14 mouse cellular contexts compared by ENCODE assay signal in the genomic region with DNA sequence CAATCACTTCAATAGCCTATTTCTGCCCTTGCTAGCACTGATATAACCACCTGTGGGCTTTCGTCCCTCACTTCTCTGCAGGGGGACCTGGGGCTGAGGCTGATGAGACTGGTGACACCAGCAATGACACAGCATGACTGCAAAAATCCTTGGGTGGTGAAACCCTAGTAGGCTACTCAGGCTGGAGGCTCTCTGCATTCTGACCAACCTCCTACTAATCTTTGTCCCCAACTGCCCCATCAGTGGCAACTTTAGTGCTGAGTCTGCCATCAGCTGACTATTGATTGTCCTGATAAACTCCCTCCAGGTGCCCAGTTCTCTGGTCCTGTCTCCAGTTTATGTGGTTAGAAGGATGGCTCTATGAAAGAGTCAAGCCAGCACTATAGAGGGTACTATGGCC. TPM values are rescaled to one million over a fixed set of nuclear protein-coding genes. Genes with fewer than 3 reads are reported as not detected.
DNase-seq lines count a peak whose midpoint lies in the region; ATAC-seq lines count a peak whose summit lies in the region.
"Had no signal": no experiment of that assay in that cellular context is flagged by ENCODE, and none has a peak within 500 bp of the region (broad histone marks: within the 10 kb centered on the region; RNA-seq: fewer than 3 reads in every experiment).

No protein-coding gene starts in this region.

- WGBS in heart, embryonic 14.5 days: 71% methylated on average over 1 of the region's 1 CpGs
- 77% methylated on average over 1 of the region's 1 CpGs for WGBS in embryonic facial prominence, embryonic 15.5 days
- 59% methylated on average over 1 of the region's 1 CpGs for WGBS in liver, embryonic 11.5 days

- peak overlapping the region; percentile 12 to 97 for H3K27ac ChIP-seq in heart, embryonic 14.5 days (replicated peaks in 1 of 2; ENCODE audit: control insufficient read depth in 1 of 2, insufficient read depth in 1 of 2, low read depth in 2 of 2, low read length in 2 of 2)
- peak overlapping the region; percentile 94 for H3K27ac ChIP-seq in embryonic facial prominence, embryonic 15.5 days (replicated peaks)
- H3K27ac ChIP-seq in liver, embryonic 11.5 days (ENCODE audit: low read depth, low read length): no peak overlapping the region
- H3K27ac ChIP-seq: hindbrain, embryonic 10.5 days; kidney, postnatal 0 days; macrophage had no signal

- intact Hi-C loops in heart, postnatal 25 days (cut with DNase I): no loop called here

- no peaks in the 10 kb centered on the region for H3K27me3 ChIP-seq in heart, embryonic 14.5 days (ENCODE audit: control insufficient read depth, insufficient read depth, low read length)
- H3K27me3 ChIP-seq in embryonic facial prominence, embryonic 15.5 days: no peaks in the 10 kb centered on the region
- no peaks in the 10 kb centered on the region for H3K27me3 ChIP-seq in liver, embryonic 11.5 days (replicated peaks; ENCODE audit: control insufficient read depth, insufficient read depth, low read length)

- no peak overlapping the region for H3K4me2 ChIP-seq in heart, embryonic 14.5 days (ENCODE audit: low read length)
- no peak overlapping the region for H3K4me2 ChIP-seq in embryonic facial prominence, embryonic 15.5 days (replicated peaks)
- H3K4me2 ChIP-seq in liver, embryonic 11.5 days: no peak overlapping the region

- peaks cover 65% of the 10 kb centered on the region for H3K36me3 ChIP-seq in heart, embryonic 14.5 days (ENCODE audit: control insufficient read depth, insufficient read depth, low read length)
- peaks cover 14% of the 10 kb centered on the region; the same call in 1 of the 2 replicates for H3K36me3 ChIP-seq in embryonic facial prominence, embryonic 15.5 days
- peaks cover 15% of the 10 kb centered on the region for H3K36me3 ChIP-seq in liver, embryonic 11.5 days (ENCODE audit: control insufficient read depth, insufficient read depth, low read length)

- H3K9ac ChIP-seq in heart, embryonic 14.5 days (ENCODE audit: low read length): peak overlapping the region; percentile 55; the same call in 1 of the 2 replicates
- H3K9ac ChIP-seq in embryonic facial prominence, embryonic 15.5 days: no peak overlapping the region
- H3K9ac ChIP-seq in liver, embryonic 11.5 days (ENCODE audit: low read depth, low read length): no peak overlapping the region

- no peak overlapping the region for H3K4me3 ChIP-seq in heart, embryonic 14.5 days (ENCODE audit: control insufficient read depth in 1 of 2, insufficient read depth in 1 of 2, low read depth in 1 of 2, low read length in 2 of 2)
- no peak overlapping the region for H3K4me3 ChIP-seq in embryonic facial prominence, embryonic 15.5 days (replicated peaks)
- H3K4me3 ChIP-seq in liver, embryonic 11.5 days (ENCODE audit: low read depth, low read length): no peak overlapping the region
- H3K4me3 ChIP-seq: hindbrain, embryonic 10.5 days had no signal

- no peak for ATAC-seq in heart, embryonic 14.5 days (ENCODE audit: insufficient number of reproducible peaks, insufficient read depth, low FRiP score, low read depth)
- ATAC-seq in embryonic facial prominence, embryonic 15.5 days (ENCODE audit: insufficient number of reproducible peaks, low FRiP score, low TSS enrichment, low read depth): no peak
- 0 out of 2 replicates have a peak, but pooled peaks have one; percentile 33 for ATAC-seq in liver, embryonic 11.5 days (replicated peaks; ENCODE audit: low FRiP score)
- no peak for ATAC-seq in frontal cortex, adult (ENCODE audit: low TSS enrichment)
- ATAC-seq: CD4-positive, CD25-positive, alpha-beta regulatory T cell, adult 4 months had no signal

- DNase-seq in heart, postnatal 25 days (ENCODE audit: low spot score): no peak
- peak; percentile 41 for DNase-seq in 416B (ENCODE audit: low read depth)
- DNase-seq in liver, embryonic 11.5 days (ENCODE audit: low spot score): no peak
- no peak for DNase-seq in embryo, embryonic 9.5 days (ENCODE audit: extremely low spot score)
- DNase-seq in right cerebral cortex, adult 2 months (ENCODE audit: low spot score in 2 of 2): no peak
- DNase-seq: adrenal gland, postnatal 10 days; layer of hippocampus, postnatal 36 days had no signal

- H3K9me3 ChIP-seq in heart, embryonic 14.5 days (ENCODE audit: control insufficient read depth, low read length): no peaks in the 10 kb centered on the region
- H3K9me3 ChIP-seq in embryonic facial prominence, embryonic 15.5 days (replicated peaks): no peaks in the 10 kb centered on the region
- no peaks in the 10 kb centered on the region for H3K9me3 ChIP-seq in liver, embryonic 11.5 days (ENCODE audit: control insufficient read depth, low read length)
- H3K9me3 ChIP-seq: hindbrain, embryonic 10.5 days had no signal

- H3K4me1 ChIP-seq in heart, embryonic 14.5 days (ENCODE audit: control insufficient read depth in 2 of 2, insufficient read depth in 2 of 2, low read length in 2 of 2): peaks cover 35 to 72% of the 10 kb centered on the region in 2 experiments
- H3K4me1 ChIP-seq in embryonic facial prominence, embryonic 15.5 days: peaks cover 55% of the 10 kb centered on the region
- peaks cover 9% of the 10 kb centered on the region for H3K4me1 ChIP-seq in liver, embryonic 11.5 days (replicated peaks; ENCODE audit: control insufficient read depth, insufficient read depth, low read length)

RNA-seq across cellular contexts. Expression of gene Ddc, which starts 54.6 kb away (rescaled TPM):
- 114 and 117 TPM in 2 replicates for polyA plus RNA-seq in heart, embryonic 14.5 days (2014; fragmentation: Nextera tagmentation; extraction: Ambion mirVana)
- total RNA-seq in heart, postnatal 25 days (2021): 1 to 10 TPM; 2.5 TPM
- 20.7 and 24.2 TPM in 2 replicates for polyA plus RNA-seq in embryonic facial prominence, embryonic 15.5 days (2015; fragmentation: Nextera tagmentation; extraction: Ambion mirVana)
- 15.9 and 17.2 TPM in 2 replicates for polyA plus RNA-seq in liver, embryonic 11.5 days (2014; fragmentation: Nextera tagmentation; extraction: Ambion mirVana)
- polyA plus RNA-seq: macrophage had no signal
